Mouse (Mus musculus) liver, embryonic 14.5 days (tissue): Measurements from ENCODE around the gene Pycr2.

ENCODE experiments used
- CTCF ChIP-seq: IDR thresholded peaks from 2 replicates; pipeline ENCODE4 v1.5.1; 2016; ENCODE audit warnings: antibody characterized with exemption, low read depth, control low read depth
- EP300 ChIP-seq: IDR thresholded peaks from 2 replicates; pipeline ENCODE4 v1.6.1; 2016; ENCODE audit warnings: antibody characterized with exemption, low read depth

DNA sequence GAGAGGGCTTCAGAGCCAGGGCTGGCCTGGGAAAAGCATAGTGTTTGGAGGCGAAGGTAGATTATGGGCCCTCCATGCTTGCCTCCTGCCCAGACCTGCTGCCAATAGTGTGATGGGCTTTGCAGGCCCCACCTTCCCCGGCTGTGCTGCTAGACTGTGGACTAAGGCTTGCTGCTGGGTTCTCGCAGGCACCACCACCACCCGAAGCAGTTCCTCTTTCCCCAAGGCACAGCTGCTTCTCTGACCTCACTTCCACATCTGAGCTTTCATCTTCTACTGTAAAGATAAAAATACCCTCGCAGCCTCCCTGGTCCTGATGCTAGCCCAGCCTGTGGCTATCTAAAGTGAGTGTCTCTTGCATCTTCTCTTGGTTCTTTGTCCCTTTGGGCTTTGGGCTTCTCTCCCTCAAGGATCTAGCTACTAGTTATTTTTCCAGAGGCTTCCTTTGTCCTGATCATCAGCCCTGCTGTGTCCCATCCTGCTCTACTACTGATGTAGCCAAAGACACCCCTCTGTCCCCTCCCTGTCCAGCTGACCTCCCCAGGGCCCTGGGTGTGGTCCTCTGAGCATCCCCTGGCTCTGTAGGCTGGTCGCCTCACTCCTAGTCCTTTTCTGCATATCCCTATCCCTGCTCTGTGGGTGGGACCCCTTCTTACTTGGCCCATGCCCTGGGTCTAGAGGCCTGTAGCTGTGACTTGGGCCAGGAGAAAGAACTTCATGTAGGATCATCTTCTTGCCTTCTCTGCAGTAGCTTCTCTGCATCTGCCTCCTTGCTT, 18.4 kb downstream of the Pycr2 start:
- TF ChIP-seq CTCF (no peak), EP300 (no peak)
